Mouse (Mus musculus) embryonic fibroblast, embryonic 13.5 days (primary cell): Measurements from ENCODE around the gene Emid1.

Experiments
- CTCF ChIP-seq: IDR thresholded peaks from 2 replicates; pipeline ENCODE4 v1.5.1; 2011; ENCODE audit warnings: mild to moderate bottlenecking, control low read depth, low read length, moderate library complexity, borderline replicate concordance; ENCODE audit not compliant: insufficient read depth
- POLR2A ChIP-seq: IDR thresholded peaks from 2 replicates; pipeline ENCODE4 v1.6.1; 2011; ENCODE audit warnings: low read depth, mild to moderate bottlenecking, control low read depth, low read length, moderate library complexity

DNA sequence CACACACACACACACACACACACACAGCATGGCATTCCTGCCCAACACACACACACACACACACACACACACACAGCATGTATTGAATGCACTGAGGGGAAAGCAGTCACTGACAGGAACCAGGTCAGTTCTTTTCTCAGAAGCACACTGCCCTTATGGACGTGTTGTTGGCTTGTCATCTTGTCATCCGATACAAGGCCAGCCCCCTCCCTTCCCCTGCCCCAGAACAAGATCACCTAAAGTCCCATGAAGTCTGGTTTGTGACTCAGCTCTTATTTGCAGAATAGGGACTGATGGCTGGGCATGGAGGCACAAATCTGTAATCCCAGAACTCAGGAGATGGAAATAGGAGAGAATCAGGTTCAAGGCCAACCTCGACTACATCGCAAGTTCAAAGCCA, 30.8 kb upstream of the Emid1 start:
- TF ChIP-seq CTCF (no peak), POLR2A (no peak)
